Mouse (Mus musculus): ENCODE measurements around the gene Msl1. TPM values are rescaled to one million over a fixed set of nuclear protein-coding genes. Genes with fewer than 3 reads are reported as not detected.

Msl1 gene
- polyA plus RNA-seq, 1 experiment, result 99.1 TPM

GRCm38 (mm10) chr11:98785214-98785613 lies 10.1 kb upstream of the Msl1 start:
- Histone ChIP-seq H3K4me3 (replicated peaks; ENCODE audit: insufficient read depth, low read depth, low read length) (no peak overlapping the region), H3K4me1 (ENCODE audit: control insufficient read depth, insufficient read depth, low read length) (peaks cover 39% of the 10 kb centered on the region), H3K27me3 (ENCODE audit: control insufficient read depth, insufficient read depth, low read length) (no peaks in the 10 kb centered on the region), H3K27ac (ENCODE audit: insufficient read depth, low read length) (peak overlapping the region; percentile 85)
- WGBS, result 31% methylated on average over 10 of the region's 10 CpGs
- peak in 1 of 2 experiments; percentile 39 for DNase-seq
- TF ChIP-seq CTCF (IDR thresholded peaks at IDR 0.05; ENCODE audit: borderline replicate concordance, insufficient read depth, low read depth, low read length), result no peak
- TF ChIP-seq POLR2A (IDR thresholded peaks at IDR 0.05; ENCODE audit: borderline replicate concordance, insufficient read depth, low read length), result no peak

DNA sequence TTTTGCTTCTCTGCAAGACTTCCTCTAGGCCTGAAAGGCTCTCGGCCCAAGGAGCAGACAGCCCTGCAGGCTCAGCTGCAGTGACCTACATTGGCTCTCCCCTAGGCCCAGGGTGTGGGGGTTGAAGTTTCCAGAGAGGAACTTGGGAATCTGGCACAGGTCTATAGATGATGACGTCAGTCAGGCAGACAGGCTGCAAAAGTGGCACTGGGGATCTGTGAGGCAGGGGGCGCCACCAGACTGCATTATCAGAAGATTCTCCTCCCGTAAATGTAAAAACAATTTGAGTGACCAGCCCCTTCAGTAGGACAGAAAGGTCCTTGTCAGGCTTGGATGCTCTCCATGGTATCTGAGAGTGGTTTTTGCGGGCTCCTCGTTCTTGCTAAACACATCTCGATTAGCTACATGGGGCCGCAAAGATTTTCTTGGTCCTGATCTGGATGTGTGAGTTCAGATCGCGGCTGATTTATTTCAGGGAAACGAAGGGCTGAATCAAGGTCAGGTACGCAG lies 9.5 kb upstream of the Msl1 start:
- peaks cover 39% of the 10 kb centered on the region for H3K4me1 ChIP-seq (ENCODE audit: control insufficient read depth, insufficient read depth, low read length)
- 1% methylated on average over 12 of the region's 12 CpGs for WGBS
- peak overlapping the region; percentile 85 for H3K27ac ChIP-seq (ENCODE audit: insufficient read depth, low read length)
- peak overlapping the region; percentile 18 for H3K4me3 ChIP-seq (replicated peaks; ENCODE audit: insufficient read depth, low read depth, low read length)
- peak; percentile 83 to 88 for DNase-seq
- no peaks in the 10 kb centered on the region for H3K27me3 ChIP-seq (ENCODE audit: control insufficient read depth, insufficient read depth, low read length)
- TF ChIP-seq POLR2A (IDR thresholded peaks at IDR 0.05; ENCODE audit: borderline replicate concordance, insufficient read depth, low read length) (no peak), CTCF (IDR thresholded peaks at IDR 0.05; ENCODE audit: borderline replicate concordance, insufficient read depth, low read depth, low read length) (peak; percentile 56; the same call in 1 of the 2 replicates)

- Histone ChIP-seq H3K27ac (ENCODE audit: insufficient read depth, low read length) (peak overlapping the region; percentile 85), H3K4me1 (ENCODE audit: control insufficient read depth, insufficient read depth, low read length) (peaks cover 37% of the 10 kb centered on the region), H3K4me3 (replicated peaks; ENCODE audit: insufficient read depth, low read depth, low read length) (peak overlapping the region; percentile 18), H3K27me3 (ENCODE audit: control insufficient read depth, insufficient read depth, low read length) (no peaks in the 10 kb centered on the region)
- 0% methylated on average over 15 of the region's 15 CpGs for WGBS
- TF ChIP-seq POLR2A (IDR thresholded peaks at IDR 0.05; ENCODE audit: borderline replicate concordance, insufficient read depth, low read length), result no peak
- peak; percentile 89 for TF ChIP-seq CTCF (IDR thresholded peaks at IDR 0.05; ENCODE audit: borderline replicate concordance, insufficient read depth, low read depth, low read length)
- DNase-seq, result peak; percentile 95 to 98
These were observed 8.7 kb upstream of the Msl1 start for GRCm38 (mm10) chr11:98786359-98787214.

DNA sequence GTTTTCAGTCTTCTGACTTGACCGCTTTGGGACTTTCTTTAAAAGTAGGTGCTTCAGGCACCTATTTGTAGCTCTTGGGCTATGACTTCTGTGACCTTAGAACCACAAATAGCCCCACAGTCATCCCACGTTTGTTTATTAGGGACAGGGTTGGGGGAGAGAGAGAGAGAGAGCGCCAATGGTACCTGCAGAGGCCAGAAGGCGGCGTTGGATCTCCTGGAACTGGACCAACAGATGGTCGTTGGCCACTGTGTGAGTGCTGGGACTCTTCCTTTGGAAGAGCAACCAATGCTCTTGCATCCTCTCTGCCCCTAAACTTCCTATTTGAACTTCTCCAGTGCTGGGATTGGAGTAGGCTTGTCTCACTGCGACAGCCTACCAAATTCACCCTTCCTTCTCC lies 8.1 kb upstream of the Msl1 start:
- peak overlapping the region; percentile 43 for H3K27ac ChIP-seq (ENCODE audit: insufficient read depth, low read length)
- no peak for DNase-seq
- no peak overlapping the region for H3K4me3 ChIP-seq (replicated peaks; ENCODE audit: insufficient read depth, low read depth, low read length)
- WGBS, result 16% methylated on average over 7 of the region's 7 CpGs
- H3K27me3 ChIP-seq (ENCODE audit: control insufficient read depth, insufficient read depth, low read length), result no peaks in the 10 kb centered on the region
- no peak for TF ChIP-seq CTCF (IDR thresholded peaks at IDR 0.05; ENCODE audit: borderline replicate concordance, insufficient read depth, low read depth, low read length)
- TF ChIP-seq POLR2A (IDR thresholded peaks at IDR 0.05; ENCODE audit: borderline replicate concordance, insufficient read depth, low read length), result no peak
- peaks cover 31% of the 10 kb centered on the region for H3K4me1 ChIP-seq (ENCODE audit: control insufficient read depth, insufficient read depth, low read length)

- Histone ChIP-seq H3K4me3 (replicated peaks; ENCODE audit: insufficient read depth, low read depth, low read length) (no peak overlapping the region), H3K4me1 (ENCODE audit: control insufficient read depth, insufficient read depth, low read length) (peaks cover 28% of the 10 kb centered on the region), H3K27me3 (ENCODE audit: control insufficient read depth, insufficient read depth, low read length) (no peaks in the 10 kb centered on the region), H3K27ac (ENCODE audit: insufficient read depth, low read length) (no peak overlapping the region)
- 98% methylated on average over 1 of the region's 1 CpGs for WGBS
- no peak for DNase-seq
- TF ChIP-seq POLR2A (IDR thresholded peaks at IDR 0.05; ENCODE audit: borderline replicate concordance, insufficient read depth, low read length), result no peak
- TF ChIP-seq CTCF (IDR thresholded peaks at IDR 0.05; ENCODE audit: borderline replicate concordance, insufficient read depth, low read depth, low read length), result no peak
These were observed 7.6 kb upstream of the Msl1 start for GRCm38 (mm10) chr11:98787691-98788090.

DNA sequence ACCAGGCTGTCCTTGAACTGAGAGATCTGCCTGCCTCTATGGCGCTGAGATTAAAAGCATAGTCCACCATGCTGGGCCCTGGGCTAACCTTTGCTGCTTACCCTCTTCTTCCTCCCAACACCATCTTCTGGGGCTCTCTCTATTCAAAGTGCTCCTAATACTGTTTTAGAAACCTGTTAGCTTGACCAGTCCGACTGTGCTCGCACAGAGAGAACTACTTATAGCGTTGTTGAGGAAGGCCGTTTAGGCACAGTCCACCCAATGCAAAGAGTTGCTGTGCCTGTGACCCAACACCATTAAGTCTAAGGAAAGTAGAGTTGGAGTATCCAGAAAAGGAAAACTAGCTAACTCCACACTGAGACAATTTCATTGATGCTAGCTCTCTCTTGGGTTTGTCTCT lies 7.2 kb upstream of the Msl1 start:
- peaks cover 23% of the 10 kb centered on the region for H3K4me1 ChIP-seq (ENCODE audit: control insufficient read depth, insufficient read depth, low read length)
- WGBS, result 92% methylated on average over 5 of the region's 5 CpGs
- no peak for TF ChIP-seq CTCF (IDR thresholded peaks at IDR 0.05; ENCODE audit: borderline replicate concordance, insufficient read depth, low read depth, low read length)
- no peak for TF ChIP-seq POLR2A (IDR thresholded peaks at IDR 0.05; ENCODE audit: borderline replicate concordance, insufficient read depth, low read length)

GRCm38 (mm10) chr11:98788550-98789218 lies 6.6 kb upstream of the Msl1 start:
- no peaks in the 10 kb centered on the region for H3K27me3 ChIP-seq (ENCODE audit: control insufficient read depth, insufficient read depth, low read length)
- WGBS, result 7% methylated on average over 18 of the region's 18 CpGs
- peak overlapping the region; percentile 55; the same call in 1 of the 2 replicates for H3K27ac ChIP-seq (ENCODE audit: insufficient read depth, low read length)
- peak; percentile 77 for TF ChIP-seq CTCF (IDR thresholded peaks at IDR 0.05; ENCODE audit: borderline replicate concordance, insufficient read depth, low read depth, low read length)
- peak; percentile 47; the same call in 1 of the 2 replicates for TF ChIP-seq POLR2A (IDR thresholded peaks at IDR 0.05; ENCODE audit: borderline replicate concordance, insufficient read depth, low read length)
- peak overlapping the region; percentile 70 for H3K4me3 ChIP-seq (replicated peaks; ENCODE audit: insufficient read depth, low read depth, low read length)
- peak; percentile 88 to 92 for DNase-seq
- H3K4me1 ChIP-seq (ENCODE audit: control insufficient read depth, insufficient read depth, low read length), result peaks cover 21% of the 10 kb centered on the region

More for the DNA sequence above, 7.2 kb upstream of the Msl1 start:
- no peak overlapping the region; the same call in 1 of the 2 replicates for H3K27ac ChIP-seq (ENCODE audit: insufficient read depth, low read length)
- no peak for DNase-seq
- no peak overlapping the region for H3K4me3 ChIP-seq (replicated peaks; ENCODE audit: insufficient read depth, low read depth, low read length)
- no peaks in the 10 kb centered on the region for H3K27me3 ChIP-seq (ENCODE audit: control insufficient read depth, insufficient read depth, low read length)
